Mouse (Mus musculus) E14TG2a.4 (cell line): ENCODE results near the gene Esyt3.

Experiments used
- H3K27me3 ChIP-seq: 2 replicates; pipeline ENCODE4 v1.6.1; 2014; ENCODE audit warnings: low read length, control low read depth; ENCODE audit not compliant: insufficient read depth
- H3K36me3 ChIP-seq: 2 replicates; pipeline ENCODE4 v1.6.1; 2014; ENCODE audit warnings: low read length, control low read depth; ENCODE audit not compliant: insufficient read depth
- H3K4me1 ChIP-seq: replicated peaks from 2 replicates; pipeline ENCODE4 v1.6.1; 2014; ENCODE audit warnings: low read depth, low read length, control low read depth
- H3K4me3 ChIP-seq: replicated peaks from 2 replicates; pipeline ENCODE4 v1.5.1; 2014; ENCODE audit warnings: mild to moderate bottlenecking, low read length
- H3K9me3 ChIP-seq: 2 replicates; pipeline ENCODE4 v1.6.1; 2014; ENCODE audit warnings: low read length, control low read depth
- CTCF ChIP-seq: conservative IDR thresholded peaks from 2 replicates; pipeline ENCODE4 v1.5.1; 2014; ENCODE audit warnings: low read length
- NANOG ChIP-seq: IDR thresholded peaks from 2 replicates; pipeline ENCODE4 v1.6.1; 2014; ENCODE audit warnings: borderline replicate concordance, low read length, mixed read lengths
- POU5F1 ChIP-seq: IDR thresholded peaks from 2 replicates; pipeline ENCODE4 v1.6.1; 2014; ENCODE audit warnings: low read length, borderline replicate concordance

Gene Esyt3

GRCm38 (mm10) chr9:99357921-99358692 lies at the start of gene Esyt3:
Gene Esyt3 (minus strand): TSS chr9:99358557.
- TF ChIP-seq POU5F1 (no peak), CTCF (no peak), NANOG (no peak)
- peak within 1 kb of the TSS; percentile 87 for H3K4me3 ChIP-seq
- H3K36me3 ChIP-seq: no peaks in the 10 kb centered on the region
- H3K9me3 ChIP-seq: no peaks in the 10 kb centered on the region
- H3K4me1 ChIP-seq: peaks cover 42% of the 10 kb centered on the region
- H3K27me3 ChIP-seq: peaks cover 43% of the 10 kb centered on the region

- H3K27me3 ChIP-seq: no peaks in the 10 kb centered on the region
- H3K36me3 ChIP-seq: peaks cover 79% of the 10 kb centered on the region
- peak overlapping the region; percentile 32; the same call in 1 of the 2 replicates for H3K4me3 ChIP-seq
- TF ChIP-seq POU5F1: no peak
- no peak for TF ChIP-seq CTCF
- TF ChIP-seq NANOG: no peak
- H3K9me3 ChIP-seq: no peaks in the 10 kb centered on the region
- peaks cover 83% of the 10 kb centered on the region for H3K4me1 ChIP-seq
Measured at GRCm38 (mm10) chr9:99401288-99401974, 43.1 kb upstream of the Esyt3 start.

- Histone ChIP-seq H3K27me3 (no peaks in the 10 kb centered on the region), H3K4me3 (no peak overlapping the region), H3K4me1 (peaks cover 85% of the 10 kb centered on the region), H3K36me3 (peaks cover 81% of the 10 kb centered on the region), H3K9me3 (no peaks in the 10 kb centered on the region)
- no peak for TF ChIP-seq NANOG
- no peak for TF ChIP-seq POU5F1
- no peak for TF ChIP-seq CTCF
Measured at GRCm38 (mm10) chr9:99400781-99401180, 42.4 kb upstream of the Esyt3 start.

- Histone ChIP-seq H3K4me1 (peaks cover 67% of the 10 kb centered on the region), H3K27me3 (no peaks in the 10 kb centered on the region)
- TF ChIP-seq CTCF (no peak), NANOG (no peak), POU5F1 (no peak)
Measured at GRCm38 (mm10) chr9:99397056-99397815, 38.9 kb upstream of the Esyt3 start.

GRCm38 (mm10) chr9:99394366-99394765 lies 36.0 kb upstream of the Esyt3 start:
- TF ChIP-seq NANOG (no peak), POU5F1 (no peak), CTCF (no peak)
- H3K4me1 ChIP-seq: peaks cover 66% of the 10 kb centered on the region
- peaks cover 20% of the 10 kb centered on the region for H3K9me3 ChIP-seq
- H3K36me3 ChIP-seq: peaks cover 94% of the 10 kb centered on the region
- H3K27me3 ChIP-seq: no peaks in the 10 kb centered on the region
- H3K4me3 ChIP-seq: 0 out of 2 replicates have a peak overlapping the region, but pooled peaks have one; percentile 17

More at GRCm38 (mm10) chr9:99397056-99397815, 38.9 kb upstream of the Esyt3 start:
- Histone ChIP-seq H3K36me3 (peaks cover 90% of the 10 kb centered on the region), H3K4me3 (no peak overlapping the region), H3K9me3 (peaks cover 16% of the 10 kb centered on the region)

- H3K27me3 ChIP-seq: no peaks in the 10 kb centered on the region
- peaks cover 20% of the 10 kb centered on the region for H3K9me3 ChIP-seq
- no peak for TF ChIP-seq CTCF
- no peak for TF ChIP-seq POU5F1
- TF ChIP-seq NANOG: no peak
- H3K36me3 ChIP-seq: peaks cover 94% of the 10 kb centered on the region
- no peak overlapping the region for H3K4me3 ChIP-seq
- peaks cover 66% of the 10 kb centered on the region for H3K4me1 ChIP-seq
Measured at GRCm38 (mm10) chr9:99393146-99393545, 34.8 kb upstream of the Esyt3 start.

GRCm38 (mm10) chr9:99391557-99391956 lies 33.2 kb upstream of the Esyt3 start:
- peaks cover 71% of the 10 kb centered on the region for H3K4me1 ChIP-seq
- H3K27me3 ChIP-seq: no peaks in the 10 kb centered on the region
- H3K4me3 ChIP-seq: no peak overlapping the region
- TF ChIP-seq NANOG (no peak), CTCF (no peak), POU5F1 (no peak)
- H3K9me3 ChIP-seq: peaks cover 20% of the 10 kb centered on the region
- peaks cover 97% of the 10 kb centered on the region for H3K36me3 ChIP-seq

GRCm38 (mm10) chr9:99390716-99391115 lies 32.4 kb upstream of the Esyt3 start:
- peaks cover 20% of the 10 kb centered on the region for H3K9me3 ChIP-seq
- TF ChIP-seq NANOG: no peak
- no peak for TF ChIP-seq CTCF
- TF ChIP-seq POU5F1: no peak
- no peak overlapping the region for H3K4me3 ChIP-seq
- peaks cover 72% of the 10 kb centered on the region for H3K4me1 ChIP-seq
- no peaks in the 10 kb centered on the region for H3K27me3 ChIP-seq
- H3K36me3 ChIP-seq: peaks cover 97% of the 10 kb centered on the region
